ENCODE assay signal across 27 mouse cellular contexts in genomic region chr13:23133501-23133900, GRCm38 (mm10). TPM values are rescaled to one million over a fixed set of nuclear protein-coding genes. Genes with fewer than 3 reads are reported as not detected.
"Had no signal": no experiment of that assay in that cellular context is flagged by ENCODE, and none has a peak within 500 bp of the region (broad histone marks: within the 10 kb centered on the region; RNA-seq: fewer than 3 reads in every experiment).

No protein-coding gene starts in this region.

- H3K4me2 ChIP-seq: limb, embryonic 12.5 days; limb, embryonic 15.5 days; liver, embryonic 11.5 days; lung, embryonic 14.5 days; midbrain, embryonic 12.5 days had no signal

- H3K36me3 ChIP-seq: limb, embryonic 12.5 days; limb, embryonic 15.5 days; midbrain, embryonic 12.5 days had no signal

- H3K27me3 ChIP-seq: limb, embryonic 12.5 days; limb, embryonic 15.5 days; midbrain, embryonic 12.5 days had no signal

- DNase-seq: kidney, postnatal 14 days; kidney, postnatal 4 days; left cerebral cortex, postnatal 4 days; liver, postnatal 0 days; lung, embryonic 14.5 days; right cerebral cortex, postnatal 4 days; thymus, adult 2 months; thymus, postnatal 14 days; thymus, postnatal 4 days had no signal

- H3K4me1 ChIP-seq: limb, embryonic 12.5 days; limb, embryonic 15.5 days; midbrain, embryonic 12.5 days had no signal

- H3K4me3 ChIP-seq: limb, embryonic 12.5 days; limb, embryonic 15.5 days; midbrain, embryonic 12.5 days had no signal

- H3K9ac ChIP-seq: limb, embryonic 12.5 days; limb, embryonic 15.5 days; liver, embryonic 14.5 days; liver, postnatal 0 days; lung, embryonic 14.5 days; midbrain, embryonic 12.5 days had no signal

- H3K27ac ChIP-seq: limb, embryonic 12.5 days; limb, embryonic 15.5 days; liver, embryonic 14.5 days; macrophage; midbrain, embryonic 12.5 days; stomach, postnatal 0 days had no signal

- ATAC-seq: liver, postnatal 0 days; lung, postnatal 0 days had no signal

- H3K9me3 ChIP-seq: limb, embryonic 12.5 days; limb, embryonic 15.5 days; midbrain, embryonic 12.5 days had no signal

RNA-seq across cellular contexts. Expression of gene Vmn1r218, which starts 0.5 kb away (rescaled TPM):
- total RNA-seq: layer of hippocampus, adult 18-20 months; layer of hippocampus, postnatal 14 days; left cerebral cortex, adult 8-10 months; left cerebral cortex, postnatal 14 days; left cerebral cortex, postnatal 4 days; megakaryocyte, adult 5-6 weeks; midbrain, postnatal 0 days had no signal
- polyA plus RNA-seq: kidney, embryonic 16.5 days; limb, embryonic 12.5 days; limb, embryonic 15.5 days; liver, embryonic 11.5 days; liver, embryonic 14.5 days; liver, postnatal 0 days; lung, embryonic 14.5 days; lung, postnatal 0 days; macrophage; midbrain, embryonic 12.5 days; midbrain, postnatal 0 days; neural tube, embryonic 11.5 days; neural tube, embryonic 14.5 days; stomach, embryonic 14.5 days; stomach, postnatal 0 days; thymus, adult 2 months had no signal

RNA-seq across cellular contexts. Expression of gene Vmn1r217, which starts 15.5 kb away (rescaled TPM):
- total RNA-seq: layer of hippocampus, adult 18-20 months; layer of hippocampus, postnatal 14 days; left cerebral cortex, adult 8-10 months; left cerebral cortex, postnatal 14 days; left cerebral cortex, postnatal 4 days; megakaryocyte, adult 5-6 weeks; midbrain, postnatal 0 days had no signal
- polyA plus RNA-seq: kidney, embryonic 16.5 days; limb, embryonic 12.5 days; limb, embryonic 15.5 days; liver, embryonic 11.5 days; liver, embryonic 14.5 days; liver, postnatal 0 days; lung, embryonic 14.5 days; lung, postnatal 0 days; macrophage; midbrain, embryonic 12.5 days; midbrain, postnatal 0 days; neural tube, embryonic 11.5 days; neural tube, embryonic 14.5 days; stomach, embryonic 14.5 days; stomach, postnatal 0 days; thymus, adult 2 months had no signal

RNA-seq across cellular contexts. Expression of gene Vmn1r219, which starts 25.6 kb away (rescaled TPM):
- total RNA-seq: layer of hippocampus, adult 18-20 months; layer of hippocampus, postnatal 14 days; left cerebral cortex, adult 8-10 months; left cerebral cortex, postnatal 14 days; left cerebral cortex, postnatal 4 days; megakaryocyte, adult 5-6 weeks; midbrain, postnatal 0 days had no signal
- polyA plus RNA-seq: kidney, embryonic 16.5 days; limb, embryonic 12.5 days; limb, embryonic 15.5 days; liver, embryonic 11.5 days; liver, embryonic 14.5 days; liver, postnatal 0 days; lung, postnatal 0 days; macrophage; midbrain, embryonic 12.5 days; midbrain, postnatal 0 days; neural tube, embryonic 11.5 days; neural tube, embryonic 14.5 days; stomach, embryonic 14.5 days; stomach, postnatal 0 days; thymus, adult 2 months had no signal

RNA-seq across cellular contexts. Expression of gene Vmn1r220, which starts 54.3 kb away (rescaled TPM):
- total RNA-seq: layer of hippocampus, adult 18-20 months; layer of hippocampus, postnatal 14 days; left cerebral cortex, adult 8-10 months; left cerebral cortex, postnatal 14 days; left cerebral cortex, postnatal 4 days; megakaryocyte, adult 5-6 weeks; midbrain, postnatal 0 days had no signal
- polyA plus RNA-seq: kidney, embryonic 16.5 days; limb, embryonic 12.5 days; limb, embryonic 15.5 days; liver, embryonic 11.5 days; liver, embryonic 14.5 days; liver, postnatal 0 days; lung, embryonic 14.5 days; lung, postnatal 0 days; macrophage; midbrain, embryonic 12.5 days; midbrain, postnatal 0 days; neural tube, embryonic 11.5 days; neural tube, embryonic 14.5 days; stomach, embryonic 14.5 days; stomach, postnatal 0 days had no signal
